Mouse (Mus musculus) frontal cortex, adult 2 months (tissue): Measurements from ENCODE around the gene Nrip1. TPM values are rescaled to one million over a fixed set of nuclear protein-coding genes. Genes with fewer than 3 reads are reported as not detected.

Experiments
- DNase-seq, 2 experiments: peaks; one replicate each; pipeline ENCODE4 v3.0.0; 2022; ENCODE audit warnings: low spot score in 1 of 2; ENCODE audit errors: extremely low spot score in 1 of 2
- polyA plus RNA-seq: library from polyadenylated mRNA; depleted of rRNA; stranded (reverse); fragments of >200 nt; gene quantifications from 2 replicates; pipeline ENCODE4 v1.2.3, GENCODE M21; 2012

Nrip1 gene
- polyA plus RNA-seq, 1 experiment = 10.1 TPM

DNA sequence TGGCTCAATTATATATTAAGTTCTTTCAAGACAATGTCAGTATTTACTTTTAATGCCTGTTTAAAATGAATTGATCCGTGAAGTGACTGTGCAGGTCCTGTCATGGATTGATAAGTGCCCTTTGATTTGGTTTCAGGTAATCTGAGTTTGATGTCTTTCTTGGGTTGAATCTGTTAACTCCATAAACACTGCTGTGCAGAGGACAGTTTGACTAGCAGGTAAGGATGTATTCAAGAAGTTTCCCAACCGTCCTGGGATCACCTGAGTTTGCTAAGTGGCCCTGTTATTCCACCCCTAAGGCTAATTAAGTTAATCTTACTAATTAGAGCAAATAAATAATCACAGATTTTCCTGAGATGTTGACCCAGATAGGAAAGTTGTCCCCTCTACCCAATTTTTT is 84.1 kb downstream of the Nrip1 start:
- DNase-seq = no peak

DNA sequence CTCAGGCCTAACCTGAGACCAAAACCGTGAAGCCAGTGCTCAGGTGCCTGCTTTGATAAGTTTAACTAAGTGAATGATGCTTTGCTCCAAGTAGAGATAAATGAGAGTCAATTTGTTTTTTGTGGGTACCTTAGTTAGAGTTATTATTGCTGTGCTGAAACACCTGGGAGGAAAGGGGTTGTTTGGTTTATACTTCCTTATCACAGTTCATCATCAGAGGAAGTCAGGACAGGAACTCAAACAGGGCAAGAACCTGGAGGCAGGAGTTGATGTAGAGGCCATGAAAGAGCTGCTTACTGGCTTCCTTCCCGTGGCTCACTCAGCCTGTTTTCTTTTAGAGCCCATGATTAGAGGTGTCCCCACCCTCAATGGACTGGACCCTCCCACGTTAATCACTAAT is 89.8 kb downstream of the Nrip1 start:
- no peak for DNase-seq

DNA sequence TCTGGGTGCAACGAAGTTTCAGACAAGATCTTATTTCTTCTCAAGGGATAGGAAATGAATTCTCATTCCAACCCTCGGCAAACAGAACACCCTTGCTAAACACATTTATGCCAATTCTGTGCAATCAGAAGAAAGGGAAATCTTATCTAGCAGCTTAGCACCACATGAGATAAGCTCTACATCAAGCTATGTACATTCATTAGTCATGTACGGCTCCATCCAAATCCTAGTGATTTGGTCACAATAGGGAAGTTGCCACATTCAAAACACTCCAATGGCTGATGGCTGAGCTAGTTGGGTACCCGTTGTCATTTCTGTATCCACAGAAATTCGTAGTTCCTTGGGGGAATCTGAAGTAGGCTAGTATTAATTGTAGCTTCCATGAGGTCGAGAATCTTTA is 91.8 kb downstream of the Nrip1 start:
- DNase-seq = no peak

DNA sequence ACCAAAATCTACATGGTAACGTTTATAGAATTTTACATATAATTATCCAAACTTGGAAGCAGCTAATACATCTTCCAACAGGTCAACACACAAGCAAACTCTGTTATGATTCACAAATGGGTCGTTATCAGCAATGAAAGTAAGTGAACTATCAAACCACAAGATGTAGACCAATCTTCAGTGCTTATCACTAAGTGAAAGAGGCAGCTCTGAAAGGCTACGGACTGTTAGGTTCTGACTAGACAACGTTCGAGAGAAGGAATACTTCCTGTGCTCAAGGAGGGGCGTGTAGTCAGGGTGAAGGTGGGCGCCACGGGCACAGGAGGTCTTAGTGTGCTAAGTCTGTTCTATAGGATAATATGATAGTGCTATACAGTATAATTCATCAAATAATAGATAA is 93.3 kb downstream of the Nrip1 start:
- no peak for DNase-seq

DNA sequence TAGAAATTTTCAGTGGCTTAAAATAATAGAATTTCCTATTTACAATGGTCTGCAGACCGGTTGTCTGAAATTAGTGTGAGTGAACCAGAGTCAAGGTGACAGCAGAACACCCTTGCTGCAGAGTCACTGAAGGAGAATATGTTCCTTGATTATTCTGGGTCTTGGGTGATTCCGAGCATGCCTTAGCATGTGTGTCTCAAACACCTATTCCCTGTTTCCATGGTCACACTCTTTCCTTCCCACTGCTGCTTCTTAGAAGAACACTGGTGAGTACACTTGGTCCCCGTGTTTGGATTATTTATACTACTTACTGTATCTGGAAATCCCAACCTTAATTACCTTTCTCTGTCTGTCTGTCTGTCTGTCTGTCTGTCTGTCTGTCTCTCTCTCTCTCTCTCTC is 97.4 kb downstream of the Nrip1 start:
- no peak for DNase-seq

DNA sequence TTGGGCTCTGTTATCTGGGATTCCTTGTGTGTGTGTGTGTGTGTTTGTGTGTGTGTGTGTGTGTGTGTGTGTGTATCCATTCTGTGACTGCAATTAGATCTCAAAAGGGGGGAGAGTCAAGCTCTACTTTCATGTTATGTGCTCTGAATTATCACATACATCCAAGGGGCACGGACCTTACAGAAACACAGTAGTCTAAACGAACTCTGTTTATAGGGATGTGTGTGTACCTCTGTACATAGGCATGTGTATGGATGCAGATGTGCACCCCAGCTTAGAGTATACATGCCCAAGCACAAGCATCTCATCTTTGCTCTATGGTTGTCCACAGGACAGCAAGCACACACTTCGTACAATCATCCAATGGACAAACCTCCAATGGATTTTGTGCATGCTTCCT is 98.0 kb downstream of the Nrip1 start:
- DNase-seq = no peak

DNA sequence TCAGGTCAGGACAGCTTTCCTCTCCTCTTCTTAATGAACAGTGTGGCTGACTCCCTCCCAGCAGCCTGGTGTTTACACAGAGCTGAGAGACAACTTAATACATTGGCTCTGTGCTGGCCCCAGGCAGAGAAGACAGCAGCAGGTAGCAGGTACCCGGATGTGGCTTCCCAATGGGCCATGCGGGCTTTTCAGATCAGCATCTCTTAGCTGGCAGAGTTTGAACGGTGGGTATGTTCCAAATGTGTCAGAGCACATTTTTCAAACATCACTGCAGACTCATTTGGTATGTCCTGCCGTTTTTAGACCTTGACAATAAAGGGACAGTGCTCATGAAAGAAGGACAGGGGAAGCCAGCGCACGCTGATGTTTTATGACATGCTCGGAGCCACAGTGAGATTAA is 98.5 kb downstream of the Nrip1 start:
- DNase-seq = no peak

DNA sequence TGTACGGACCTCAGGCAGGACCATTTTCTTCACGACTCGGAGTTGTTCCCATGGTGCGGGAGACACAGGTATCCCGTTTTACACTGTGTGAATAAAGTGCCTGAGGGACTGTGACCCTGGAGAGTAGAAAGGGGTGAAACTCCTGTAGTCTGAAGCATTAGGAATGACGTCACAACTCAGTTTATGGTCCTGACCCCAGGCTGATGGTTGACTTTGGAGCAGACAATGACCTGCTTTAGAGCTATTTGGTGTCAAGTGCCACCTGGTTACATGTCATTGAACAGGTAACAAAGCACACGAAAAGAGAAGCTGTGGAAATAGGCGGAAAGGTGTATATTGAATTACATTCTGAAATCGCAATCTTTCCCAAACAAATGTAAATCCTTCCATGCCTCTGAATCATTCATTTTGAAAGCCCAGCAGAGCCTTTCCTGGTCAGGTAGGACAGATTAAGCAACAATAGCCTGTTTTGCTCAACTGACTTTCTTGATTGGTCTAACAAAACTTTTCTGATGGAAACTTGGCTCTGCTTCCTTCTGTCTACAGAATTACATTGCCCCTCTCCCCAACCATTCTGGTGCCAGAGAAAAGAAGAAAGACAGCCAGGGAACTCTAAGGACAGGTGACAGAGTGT is 106.9 kb downstream of the Nrip1 start:
- DNase-seq = no peak

DNA sequence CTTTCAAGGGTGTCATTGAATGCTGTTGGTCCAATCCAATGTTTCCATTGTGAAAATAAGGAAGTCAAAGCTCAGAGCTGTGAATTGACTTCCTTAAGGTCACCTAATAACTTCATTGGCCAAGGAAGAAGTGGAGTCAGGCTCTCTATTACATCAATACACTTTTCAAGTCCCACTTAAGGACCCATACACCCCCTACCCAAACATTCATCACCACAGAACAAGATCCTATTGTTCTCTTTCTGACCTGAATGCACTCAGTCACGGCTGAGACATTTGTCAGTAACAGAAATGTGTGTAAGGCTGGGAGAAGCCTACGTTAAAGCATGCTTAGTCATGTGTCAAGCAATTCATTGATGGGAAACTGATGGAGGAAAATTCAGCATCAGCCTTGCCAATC is 107.8 kb downstream of the Nrip1 start:
- no peak for DNase-seq

DNA sequence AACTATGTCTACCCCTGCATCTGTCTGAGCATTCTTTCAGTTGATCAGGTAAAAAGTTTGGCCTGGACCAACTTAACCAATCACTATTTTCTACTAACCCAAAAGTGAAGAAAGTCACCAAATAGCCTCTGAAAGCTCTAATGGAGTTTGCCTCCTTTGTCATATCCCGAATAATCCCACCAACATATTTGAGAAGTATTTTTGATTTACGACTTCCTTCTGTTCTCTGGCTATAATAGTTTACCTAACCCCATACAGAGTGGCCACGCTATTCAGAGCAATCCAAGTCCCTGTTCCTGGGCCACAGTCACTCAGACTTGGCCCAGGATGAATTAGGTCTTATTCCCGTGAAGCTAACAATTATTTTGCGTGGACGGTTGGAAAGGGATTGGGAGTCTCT is 108.3 kb downstream of the Nrip1 start:
- no peak for DNase-seq

DNA sequence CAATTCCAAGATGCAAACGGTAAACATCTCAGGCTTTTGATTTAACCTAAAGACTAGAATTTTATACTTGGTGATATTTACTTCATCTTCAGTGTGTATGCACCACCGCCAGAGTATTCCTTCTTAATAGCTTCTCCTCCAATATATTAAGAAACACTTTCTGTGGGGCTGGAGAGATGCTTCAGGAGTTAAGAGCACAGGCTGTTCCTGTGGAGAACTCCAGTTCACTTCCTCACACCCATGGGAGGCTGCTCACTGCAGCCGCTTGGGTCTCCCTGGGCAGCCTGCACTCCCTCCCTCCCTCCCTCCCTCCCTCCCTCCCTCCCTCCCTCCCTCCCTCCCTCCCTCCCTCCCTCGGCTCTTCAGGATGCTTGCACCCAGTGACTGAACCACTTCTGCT is 110.2 kb downstream of the Nrip1 start:
- no peak for DNase-seq

DNA sequence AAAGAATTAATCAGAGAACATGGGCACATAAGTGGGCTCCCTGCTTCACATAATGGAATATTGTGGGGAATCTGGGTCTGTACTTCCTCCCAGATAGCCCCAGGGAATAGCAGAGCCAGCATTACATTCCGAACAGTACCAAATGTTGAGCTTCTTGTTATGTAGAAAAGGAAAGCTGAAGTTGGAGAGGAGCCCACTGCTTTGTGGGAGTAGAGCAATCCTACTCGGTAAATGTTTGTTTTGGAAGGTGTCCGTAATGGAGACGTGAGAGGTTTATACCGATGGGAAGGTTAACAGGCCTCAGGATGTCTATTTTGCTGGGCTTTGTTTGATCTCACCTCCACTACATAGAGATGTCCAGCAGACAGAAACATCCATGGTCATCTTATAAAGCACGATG is 113.3 kb downstream of the Nrip1 start:
- no peak for DNase-seq

DNA sequence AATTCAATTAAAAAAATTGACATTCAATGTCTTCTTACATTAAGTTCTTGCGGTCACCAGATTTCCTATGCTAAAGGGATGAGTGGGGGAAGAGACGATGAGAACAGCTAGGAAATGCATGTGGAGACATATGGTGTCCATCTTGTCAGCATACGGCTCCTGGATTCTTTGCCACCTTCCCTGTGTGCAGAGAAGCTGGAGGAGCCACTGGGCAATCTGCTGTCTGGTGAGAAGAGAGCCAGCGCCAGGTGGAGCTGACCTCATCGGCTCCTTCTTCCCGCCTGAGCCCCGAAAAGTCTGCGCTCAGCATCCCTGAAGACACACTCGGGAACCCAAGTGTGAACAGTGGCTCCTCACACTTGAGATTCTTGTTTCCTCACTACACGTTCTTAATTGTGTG is 121.8 kb downstream of the Nrip1 start:
- no peak for DNase-seq

DNA sequence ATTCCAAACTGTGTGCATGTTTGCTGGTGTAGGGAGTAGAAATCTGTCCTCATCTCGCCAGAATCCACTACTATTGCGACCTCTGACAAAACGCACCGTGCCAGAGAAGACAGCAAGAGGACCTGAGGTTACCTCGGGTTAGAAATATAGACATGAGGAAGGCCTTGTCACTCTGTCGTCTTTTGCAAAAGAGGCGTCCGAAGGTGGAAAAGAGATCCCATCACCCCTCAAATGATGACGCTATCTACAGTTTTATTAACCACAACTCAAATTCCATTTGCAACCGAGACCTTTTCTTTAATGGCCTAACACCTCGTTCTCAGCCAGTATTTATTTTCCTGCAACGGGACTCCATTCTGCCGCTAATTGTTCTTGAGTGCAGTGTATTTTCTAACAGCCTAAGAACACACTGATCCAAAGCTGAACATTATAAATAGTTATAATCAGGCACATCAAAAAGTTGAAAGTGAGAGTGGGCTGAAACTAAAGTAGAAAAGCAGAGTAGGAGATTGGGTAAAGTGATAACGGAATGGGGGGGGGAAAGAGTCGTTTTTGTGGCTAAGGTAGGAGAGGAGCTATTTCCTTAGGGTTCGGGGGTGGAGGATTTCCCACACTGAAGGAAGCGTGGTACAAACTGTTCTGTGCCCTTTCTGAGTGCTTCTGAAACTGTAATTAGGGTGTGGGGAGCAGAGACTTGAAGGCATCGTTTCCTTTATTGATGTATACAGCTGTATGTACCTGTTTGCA is 124.1 kb downstream of the Nrip1 start:
- no peak for DNase-seq

DNA sequence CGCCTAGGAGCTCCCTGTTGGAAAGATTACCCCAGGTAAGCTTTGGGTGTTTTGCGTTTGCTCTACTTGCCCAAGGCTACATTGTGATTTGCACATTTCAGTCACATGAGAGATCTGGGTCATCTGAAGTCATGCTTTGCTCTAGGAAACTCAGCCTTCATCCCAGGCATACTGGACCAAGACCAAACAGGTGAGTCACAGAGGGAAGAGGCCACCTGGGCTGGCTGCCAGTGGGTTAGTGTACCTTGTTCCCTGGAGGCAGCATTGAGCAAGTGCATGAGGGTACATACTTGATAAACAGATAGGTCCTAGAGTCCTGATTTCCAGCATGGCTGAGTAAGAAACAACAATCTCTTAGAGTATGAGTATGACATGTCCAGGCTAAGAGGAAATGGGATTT is 130.8 kb downstream of the Nrip1 start:
- no peak for DNase-seq

DNA sequence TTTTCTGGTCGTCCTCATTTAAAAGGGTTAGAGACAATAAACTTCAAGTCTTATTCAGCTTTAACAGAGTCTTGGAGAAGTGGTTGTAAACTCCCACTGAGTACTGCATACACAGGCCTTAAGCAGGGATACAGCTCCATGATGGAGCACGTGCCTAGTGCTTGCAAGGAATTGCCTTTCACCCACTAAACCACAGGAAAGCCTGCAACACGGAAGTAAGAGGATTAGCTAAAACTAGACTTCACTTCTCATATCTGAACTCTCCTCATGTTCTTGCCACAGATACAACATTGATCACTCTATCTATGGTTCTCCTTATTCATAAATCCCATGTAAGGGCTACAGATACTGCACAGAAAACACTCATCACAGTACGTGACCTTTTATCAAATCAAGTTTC is 132.4 kb downstream of the Nrip1 start:
- no peak for DNase-seq

DNA sequence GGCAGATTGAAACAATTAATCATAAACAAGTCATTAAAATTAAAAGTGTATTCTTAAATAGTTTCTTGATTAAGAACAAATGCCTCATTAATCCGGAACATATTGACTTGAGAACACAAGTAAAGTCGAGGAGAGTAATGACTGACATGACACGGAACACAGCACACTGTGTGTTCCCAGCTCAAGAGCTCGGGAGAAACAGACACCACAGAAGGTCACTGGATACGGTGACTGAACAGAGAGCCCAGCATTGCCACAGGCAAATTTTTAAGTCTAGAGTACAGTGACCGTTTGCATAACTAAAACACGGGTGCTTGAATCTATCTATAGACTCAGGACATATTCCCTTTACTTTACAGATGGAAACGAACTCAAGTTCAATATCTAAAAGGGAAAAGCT is 134.3 kb downstream of the Nrip1 start:
- no peak for DNase-seq

DNA sequence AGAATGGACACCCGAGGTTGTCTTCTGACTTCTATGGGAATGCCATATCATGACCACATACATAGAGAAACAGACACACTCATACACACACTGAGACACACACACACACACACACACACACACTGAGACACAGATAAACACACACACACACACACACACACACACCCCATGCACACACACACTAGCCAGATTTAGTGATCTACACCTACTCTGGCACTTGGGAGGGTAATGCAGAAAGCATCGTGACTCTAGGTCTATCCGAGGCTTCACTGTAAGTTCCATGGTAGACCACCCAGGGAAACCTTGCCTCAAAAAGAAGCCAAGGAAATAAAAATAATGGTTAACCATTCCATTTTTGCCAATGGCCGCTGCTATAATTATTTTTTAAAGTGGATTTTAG is 134.8 kb downstream of the Nrip1 start:
- no peak for DNase-seq
